Mouse (Mus musculus) mature B cell (primary cell): ENCODE measurements at regions not wholly inside any gene's neighbourhood (a gene's known extent, or its start where the extent isn't known, plus 50 kb on each side); places are given as distances from the start of the nearest gene placed in this dataset.

Source experiments
- in situ Hi-C: fragments of 300-500 bp; cut with MboI; formaldehyde crosslinking; loops from 2 replicates; pipeline ENCODE4 v1.14.3; 2019

- in situ Hi-C loops: no loop called here
Measured at GRCm38 (mm10) chr9:52301521-52301920, 133.1 kb upstream of the Zc3h12c start.

GRCm38 (mm10) chr9:52298329-52298728 lies 130.0 kb upstream of the Zc3h12c start:
- in situ Hi-C loops: no loop called here

- in situ Hi-C loops: no loop called here
Measured at GRCm38 (mm10) chr9:52294699-52295098, 126.3 kb upstream of the Zc3h12c start.

- in situ Hi-C loops: loop anchor here (10.0 kb wide), 1 partner anchor 304 kb away; no protein-coding TSS in a partner anchor
Measured at GRCm38 (mm10) chr9:52289069-52289468, 120.7 kb upstream of the Zc3h12c start.

GRCm38 (mm10) chr9:52287761-52288275 lies 119.4 kb upstream of the Zc3h12c start:
- in situ Hi-C loops: loop anchor here (10.0 kb wide), 1 partner anchor 303 kb away; no protein-coding TSS in a partner anchor

GRCm38 (mm10) chr9:52287246-52287651 lies 118.9 kb upstream of the Zc3h12c start:
- in situ Hi-C loops: loop anchor here (10.0 kb wide), 1 partner anchor 302 kb away; no protein-coding TSS in a partner anchor

- in situ Hi-C loops: loop anchor here (10.0 kb wide), 1 partner anchor 301 kb away; no protein-coding TSS in a partner anchor
Measured at GRCm38 (mm10) chr9:52286104-52286503, 117.7 kb upstream of the Zc3h12c start.

- in situ Hi-C loops: loop anchor here (10.0 kb wide), 1 partner anchor 299 kb away; no protein-coding TSS in a partner anchor
Measured at GRCm38 (mm10) chr9:52283558-52283957, 115.2 kb upstream of the Zc3h12c start.

- in situ Hi-C loops: loop anchor here (10.0 kb wide), 1 partner anchor 296 kb away; no protein-coding TSS in a partner anchor
Measured at GRCm38 (mm10) chr9:52280995-52281394, 112.6 kb upstream of the Zc3h12c start.

- in situ Hi-C loops: loop anchor here (10.0 kb wide), 1 partner anchor 296 kb away; no protein-coding TSS in a partner anchor
Measured at GRCm38 (mm10) chr9:52280556-52280955, 112.2 kb upstream of the Zc3h12c start.

- in situ Hi-C loops: loop anchor here (10.0 kb wide), 1 partner anchor 114 kb away; the partner anchor contains the start of gene Zc3h12c
Measured at GRCm38 (mm10) chr9:52278701-52279023, 110.3 kb upstream of the Zc3h12c start.

- in situ Hi-C loops: loop anchor here (10.0 kb wide), 1 partner anchor 113 kb away; the partner anchor contains the start of gene Zc3h12c
Measured at GRCm38 (mm10) chr9:52277954-52278700, 109.8 kb upstream of the Zc3h12c start.

- in situ Hi-C loops: loop anchor here (10.0 kb wide), 1 partner anchor 109 kb away; the partner anchor contains the start of gene Zc3h12c
Measured at GRCm38 (mm10) chr9:52273994-52274393, 105.6 kb upstream of the Zc3h12c start.

GRCm38 (mm10) chr9:52272668-52273067 lies 104.3 kb upstream of the Zc3h12c start:
- in situ Hi-C loops: loop anchor here (10.0 kb wide), 1 partner anchor 108 kb away; the partner anchor contains the start of gene Zc3h12c

GRCm38 (mm10) chr9:52271345-52272116 lies 103.2 kb upstream of the Zc3h12c start:
- in situ Hi-C loops: loop anchor here (10.0 kb wide), 1 partner anchor 107 kb away; the partner anchor contains the start of gene Zc3h12c

- in situ Hi-C loops: no loop called here
Measured at GRCm38 (mm10) chr9:52261538-52261937, 93.2 kb upstream of the Zc3h12c start.

- in situ Hi-C loops: no loop called here
Measured at GRCm38 (mm10) chr9:52259459-52259858, 91.1 kb upstream of the Zc3h12c start.

GRCm38 (mm10) chr9:52255692-52256091 lies 87.3 kb upstream of the Zc3h12c start:
- in situ Hi-C loops: no loop called here

- in situ Hi-C loops: no loop called here
Measured at GRCm38 (mm10) chr9:52254475-52254874, 86.1 kb upstream of the Zc3h12c start.

- in situ Hi-C loops: no loop called here
Measured at GRCm38 (mm10) chr9:52251455-52251854, 83.1 kb upstream of the Zc3h12c start.

GRCm38 (mm10) chr9:52246712-52247111 lies 78.3 kb upstream of the Zc3h12c start:
- in situ Hi-C loops: no loop called here

- in situ Hi-C loops: no loop called here
Measured at GRCm38 (mm10) chr9:52244081-52244480, 75.7 kb upstream of the Zc3h12c start.
